Mouse (Mus musculus): ENCODE results near the gene Sbf1.

Gene Sbf1

DNA sequence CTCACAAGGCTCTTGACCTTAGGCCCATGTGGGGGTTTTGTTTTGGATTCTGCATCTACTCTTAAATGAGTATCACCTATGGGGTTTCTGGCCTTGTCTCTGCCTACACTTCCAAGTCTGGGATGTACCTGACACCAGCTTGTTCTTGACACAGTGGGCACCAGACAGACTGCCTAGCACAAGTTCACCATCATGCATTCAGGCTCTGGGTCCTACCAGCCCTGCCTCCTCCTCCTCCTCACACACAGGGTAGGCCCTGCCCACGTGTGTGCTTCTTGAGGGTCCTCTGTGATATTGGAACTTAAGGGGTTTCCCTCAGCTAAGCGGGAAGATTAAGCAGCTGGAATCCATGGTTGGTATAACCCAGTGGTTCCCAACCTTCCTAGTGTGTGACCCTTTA, 31.0 kb downstream of the Sbf1 start:
- no peak for DNase-seq (ENCODE audit: low read depth, low spot score)

DNA sequence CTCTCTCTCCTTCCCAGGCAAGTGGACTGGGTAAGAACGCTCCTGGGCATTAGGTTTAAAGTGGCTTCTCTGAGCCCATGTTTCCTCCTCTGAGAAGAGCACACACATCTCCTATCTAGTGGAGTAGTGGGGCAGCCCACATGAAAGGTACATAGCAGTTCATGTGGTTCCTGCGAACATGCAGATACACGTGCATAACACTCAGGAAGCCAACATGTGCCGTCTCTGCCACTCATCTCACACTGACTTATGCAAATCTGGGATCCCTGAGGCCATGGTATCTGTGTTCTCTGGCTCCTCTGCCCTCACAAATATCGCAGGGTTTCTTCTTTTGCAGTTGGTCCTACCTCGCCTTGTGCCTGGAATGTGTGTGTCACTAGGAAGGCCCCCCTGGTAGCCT, 32.6 kb downstream of the Sbf1 start:
- DNase-seq (ENCODE audit: low read depth, low spot score) = no peak

DNA sequence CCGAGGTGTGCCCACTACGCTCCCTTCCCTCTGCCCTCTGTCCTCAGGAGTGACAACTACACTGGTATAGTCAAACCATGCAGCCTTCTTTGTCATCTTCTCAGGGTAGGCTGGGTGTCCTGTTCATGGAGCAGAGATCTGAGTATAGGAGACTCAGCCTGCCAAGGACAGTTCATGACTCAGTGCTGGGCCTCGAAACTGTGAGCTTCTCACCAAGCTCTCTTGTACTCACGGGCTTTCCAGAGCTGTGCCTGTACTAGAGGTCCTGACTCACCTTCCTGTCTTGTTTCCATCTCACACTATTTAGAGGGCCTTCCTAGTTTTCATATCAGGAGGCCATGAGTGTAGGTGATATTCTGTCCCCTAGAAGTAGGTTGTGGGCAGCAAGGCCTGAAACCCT, 37.7 kb downstream of the Sbf1 start:
- no peak for DNase-seq (ENCODE audit: low read depth, low spot score)

DNA sequence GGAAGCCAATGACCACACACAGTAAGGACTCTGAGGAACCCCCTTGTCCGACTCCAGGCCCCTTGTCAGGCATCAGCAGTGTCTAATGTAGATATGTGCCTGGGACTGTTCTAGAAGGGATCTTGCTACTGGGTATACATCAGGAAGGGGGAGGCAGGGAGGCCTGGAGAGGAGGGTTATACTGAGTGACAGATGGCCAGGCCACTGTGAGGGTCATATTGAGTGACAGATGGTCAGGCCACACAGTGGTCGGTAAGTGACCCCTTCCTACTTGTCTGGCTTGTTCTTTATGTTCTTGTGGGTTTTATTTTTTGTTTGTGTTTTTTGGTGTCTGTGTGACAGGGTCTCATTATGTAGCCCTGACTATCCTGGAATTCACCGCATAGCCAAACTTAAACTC, 39.6 kb downstream of the Sbf1 start:
- no peak for DNase-seq (ENCODE audit: low read depth, low spot score)

DNA sequence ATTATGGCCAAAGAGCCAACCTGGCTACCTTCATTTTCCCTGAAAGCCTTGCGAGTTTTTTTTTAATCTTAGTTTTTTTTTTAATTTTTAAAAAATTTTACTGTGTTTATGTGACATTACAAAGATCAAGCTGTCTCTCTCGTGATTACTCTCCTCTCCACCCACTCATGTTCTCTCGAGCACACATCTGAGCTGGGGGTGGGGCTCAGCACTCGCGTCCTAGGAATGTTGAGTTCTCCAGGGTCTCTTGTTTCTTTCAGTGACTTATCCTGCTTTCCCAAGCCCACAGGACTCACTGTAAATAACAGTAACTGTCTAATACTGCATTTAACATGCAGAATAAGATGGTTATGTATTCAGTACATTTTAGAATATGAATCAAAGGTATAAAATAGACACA, 50.6 kb downstream of the Sbf1 start:
- DNase-seq (ENCODE audit: low read depth, low spot score) = no peak

DNA sequence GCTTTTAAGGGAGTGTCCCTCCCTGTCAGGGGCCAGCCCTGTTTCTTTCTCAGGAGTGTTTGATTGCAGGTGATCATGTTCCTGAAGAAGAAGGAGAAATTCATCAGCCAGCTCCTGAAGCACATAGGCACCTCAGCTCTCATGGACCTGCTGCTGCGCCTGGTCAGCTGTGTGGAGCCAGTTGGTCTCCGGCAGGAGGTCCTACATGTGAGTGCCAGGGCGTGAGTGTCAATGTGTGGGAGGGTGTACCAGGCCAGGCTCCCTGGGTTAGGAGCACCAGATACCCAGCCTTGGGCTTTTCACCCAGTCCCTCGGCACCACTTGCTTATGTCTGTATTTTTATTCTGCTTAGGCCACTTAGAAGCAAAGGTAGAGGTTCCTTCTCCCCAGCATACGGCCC, 56.1 kb downstream of the Sbf1 start:
- DNase-seq (ENCODE audit: low read depth, low spot score) = no peak

DNA sequence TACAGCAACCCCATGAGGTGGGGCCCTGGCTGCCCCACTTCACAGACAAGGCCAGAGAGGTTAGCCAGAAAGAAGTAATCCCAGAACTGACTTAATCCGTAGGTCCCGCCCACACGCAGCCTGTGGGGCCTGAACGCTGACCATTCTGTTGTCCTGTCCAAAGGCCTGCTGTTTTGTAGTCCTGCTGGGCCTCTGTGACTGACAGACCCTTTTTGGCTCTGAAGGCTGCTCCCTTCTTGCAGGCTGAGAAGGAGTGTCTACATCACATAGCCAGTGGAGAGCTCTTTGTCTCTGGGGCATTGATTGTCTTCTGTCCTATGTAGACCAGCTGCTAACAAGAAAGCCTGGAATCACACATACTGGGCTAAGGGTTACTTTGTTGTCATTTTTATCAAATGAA, 59.8 kb downstream of the Sbf1 start:
- DNase-seq (ENCODE audit: low read depth, low spot score) = no peak

DNA sequence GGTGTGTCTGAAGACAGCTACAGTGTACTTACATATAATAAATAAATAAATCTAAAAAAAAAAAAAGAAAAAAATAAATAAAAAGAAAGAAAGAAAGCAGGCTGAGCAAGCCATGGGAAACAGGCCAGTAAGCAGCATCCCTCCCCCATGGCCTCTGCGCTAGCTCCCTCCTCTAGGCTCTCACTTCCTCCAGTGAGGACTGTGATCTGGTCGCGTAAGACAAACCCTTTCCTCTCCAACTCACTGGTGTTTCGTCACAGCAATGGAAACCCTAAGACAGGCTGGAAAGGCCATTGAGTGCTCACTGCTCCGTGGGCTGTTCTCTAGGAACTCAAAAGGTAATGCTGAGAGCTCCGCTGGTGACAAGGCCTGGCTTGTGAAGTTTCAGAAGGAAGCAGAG, 66.0 kb downstream of the Sbf1 start:
- DNase-seq (ENCODE audit: low read depth, low spot score) = no peak

DNA sequence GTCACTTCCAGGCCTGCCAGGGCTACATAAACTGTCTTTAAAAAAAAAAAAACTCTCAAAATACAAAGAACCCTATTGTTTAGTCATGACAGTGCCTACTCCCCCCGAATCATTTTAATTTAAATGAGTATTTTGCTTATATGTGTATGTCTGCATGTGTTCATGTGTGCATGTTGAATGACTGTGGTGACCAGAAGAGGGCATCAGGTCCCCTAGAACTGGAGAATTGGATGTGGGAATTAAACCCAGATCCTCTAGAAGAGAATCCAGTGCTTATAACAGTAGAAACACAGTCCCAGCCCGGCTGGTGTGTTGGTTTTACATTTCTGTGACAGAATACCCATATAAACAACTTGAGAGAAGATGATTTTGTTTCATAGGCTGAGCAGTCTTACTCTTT, 74.1 kb downstream of the Sbf1 start:
- DNase-seq (ENCODE audit: low read depth, low spot score) = no peak

DNA sequence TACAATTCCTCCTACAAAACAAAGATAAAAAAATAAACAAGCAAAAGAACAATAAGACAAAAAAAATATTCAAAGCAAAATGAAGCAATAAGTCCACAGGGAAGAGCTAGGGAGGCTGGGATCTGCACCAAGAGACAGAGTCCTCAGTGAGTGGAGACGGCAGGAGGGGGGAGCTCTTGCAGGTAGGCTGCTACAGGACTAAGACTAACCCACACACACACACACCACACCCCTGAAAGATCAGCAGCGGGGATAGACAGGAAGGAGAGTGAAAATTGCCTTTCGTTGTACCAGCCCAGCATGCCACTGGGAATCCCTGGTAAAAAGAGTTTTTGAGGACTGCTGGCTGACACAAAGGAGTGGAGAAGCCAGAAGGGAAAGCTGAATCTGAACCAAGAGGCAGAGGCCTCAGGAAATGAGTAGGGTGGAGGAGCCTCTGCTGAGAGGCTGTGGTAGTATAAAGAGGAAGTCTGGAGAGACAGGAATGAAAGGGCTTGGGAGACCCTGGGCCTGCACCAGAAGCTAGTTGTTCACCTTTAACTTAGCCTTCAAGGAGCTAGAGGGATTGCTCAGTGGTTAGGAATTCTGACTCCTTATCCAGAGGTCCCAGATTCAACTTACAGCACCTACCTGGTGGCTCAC, 75.2 kb downstream of the Sbf1 start:
- no peak for DNase-seq (ENCODE audit: low read depth, low spot score)
